Mouse (Mus musculus) CD4-positive helper T cell, adult 2 months (primary cell): ENCODE measurements around the gene Mov10l1.

Experiments
- DNase-seq: peaks from one replicate; pipeline ENCODE4 v3.0.0-alpha.2; 2012; ENCODE audit warnings: low read depth, missing footprints, low spot score

Gene Mov10l1

DNA sequence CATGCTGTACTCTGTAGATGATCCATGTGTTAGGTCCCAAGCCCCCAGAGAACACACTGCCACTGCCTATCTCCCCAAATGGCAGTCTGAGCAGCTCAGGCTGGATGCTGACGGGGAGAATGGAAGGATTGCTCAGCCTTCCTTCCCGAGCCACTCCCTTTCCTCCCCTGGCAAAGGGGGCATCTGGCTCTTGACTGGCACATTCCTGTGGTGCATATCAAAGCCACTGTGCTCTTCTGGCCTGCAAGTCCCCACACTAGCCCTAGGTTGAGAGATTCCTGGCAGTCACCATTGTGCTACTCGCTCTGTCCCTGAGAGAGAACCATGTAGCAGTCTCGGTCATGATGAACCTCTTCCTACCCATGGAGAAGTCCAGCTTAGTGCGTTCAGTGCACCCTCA, 25.1 kb downstream of the Mov10l1 start:
- no peak for DNase-seq

DNA sequence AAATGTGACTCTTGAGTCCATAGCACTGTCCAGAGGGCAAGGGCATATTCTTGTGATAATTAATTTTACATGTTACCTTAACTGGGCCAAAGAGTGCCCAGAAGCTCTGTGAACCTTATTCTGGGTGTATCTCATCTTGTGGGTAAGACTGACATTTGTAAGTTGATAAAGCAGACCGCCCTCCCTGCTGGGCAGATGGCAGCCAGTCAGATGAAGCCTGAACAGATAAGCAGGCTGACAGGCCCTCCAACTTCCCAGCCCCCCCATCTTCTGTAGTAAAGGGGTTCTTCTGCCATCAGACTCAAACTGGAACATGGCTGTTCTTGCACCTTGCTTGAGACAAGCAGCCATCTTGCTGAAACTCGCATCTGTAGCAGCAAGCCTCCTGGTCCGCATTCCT, 34.0 kb downstream of the Mov10l1 start:
- DNase-seq, result no peak

DNA sequence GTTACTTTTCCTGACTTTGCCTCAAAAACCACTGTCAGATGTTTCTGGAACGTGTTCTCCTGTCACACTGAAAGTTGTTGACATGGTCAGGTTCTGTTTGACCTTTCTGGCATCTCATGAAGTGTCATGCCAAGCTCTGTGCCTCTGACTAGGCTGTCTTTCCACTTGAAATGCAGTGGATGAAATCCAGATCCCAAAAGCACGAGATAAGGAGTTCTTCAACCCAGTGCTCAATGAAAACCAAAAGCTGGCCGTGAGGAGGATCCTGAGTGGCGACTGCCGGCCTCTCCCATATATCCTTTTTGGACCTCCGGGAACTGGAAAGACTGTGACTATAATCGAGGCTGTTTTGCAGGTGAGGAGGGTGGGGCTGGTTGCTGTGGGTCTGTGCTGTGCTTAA, 37.4 kb downstream of the Mov10l1 start:
- DNase-seq, result no peak

DNA sequence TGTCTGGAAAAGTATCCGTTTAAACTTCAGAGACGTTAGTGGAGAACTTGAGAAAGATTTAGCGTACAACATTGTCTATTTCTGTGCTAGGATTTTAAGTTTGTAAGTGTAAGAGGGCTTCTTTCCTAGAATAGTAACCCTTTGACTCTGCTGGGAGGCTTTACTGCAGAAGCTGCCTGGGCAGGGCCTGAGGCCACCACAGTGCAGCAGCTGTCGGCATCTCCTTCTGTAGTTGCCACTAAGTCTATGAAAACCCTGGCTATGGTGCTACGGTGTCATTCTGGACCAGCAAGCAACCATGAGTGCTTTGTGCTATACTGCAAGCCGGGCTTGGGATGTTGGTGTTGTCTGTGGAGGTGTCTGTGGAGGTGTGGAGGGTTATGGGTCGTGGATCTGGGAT, 37.8 kb downstream of the Mov10l1 start:
- DNase-seq, result no peak

DNA sequence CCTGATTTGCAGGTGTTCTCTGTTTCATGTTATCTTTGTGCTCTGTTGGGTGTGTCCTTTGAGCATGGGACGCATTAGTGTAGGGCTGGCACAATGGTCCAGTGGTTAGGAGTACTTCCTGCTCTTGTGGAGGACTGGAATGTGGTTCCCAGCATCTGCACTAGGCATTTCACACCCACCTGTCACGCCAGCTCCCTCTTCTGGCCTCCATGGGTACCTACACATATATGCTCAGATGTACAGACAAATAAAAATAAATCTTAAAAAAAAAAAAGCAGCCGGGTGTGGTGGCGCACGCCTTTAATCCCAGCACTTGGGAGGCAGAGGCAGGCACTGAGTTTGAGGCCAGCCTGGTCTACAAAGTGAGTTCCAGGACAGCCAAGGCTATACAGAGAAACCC, 61.7 kb downstream of the Mov10l1 start:
- no peak for DNase-seq

- DNase-seq, result no peak
Observed at GRCm38 (mm10) chr15:89046356-89046755, 63.6 kb downstream of the Mov10l1 start.

- DNase-seq, result no peak
Observed at GRCm38 (mm10) chr15:89054666-89055065, 72.0 kb downstream of the Mov10l1 start.

GRCm38 (mm10) chr15:89058736-89059135, 76.0 kb downstream of the Mov10l1 start:
- DNase-seq, result no peak

DNA sequence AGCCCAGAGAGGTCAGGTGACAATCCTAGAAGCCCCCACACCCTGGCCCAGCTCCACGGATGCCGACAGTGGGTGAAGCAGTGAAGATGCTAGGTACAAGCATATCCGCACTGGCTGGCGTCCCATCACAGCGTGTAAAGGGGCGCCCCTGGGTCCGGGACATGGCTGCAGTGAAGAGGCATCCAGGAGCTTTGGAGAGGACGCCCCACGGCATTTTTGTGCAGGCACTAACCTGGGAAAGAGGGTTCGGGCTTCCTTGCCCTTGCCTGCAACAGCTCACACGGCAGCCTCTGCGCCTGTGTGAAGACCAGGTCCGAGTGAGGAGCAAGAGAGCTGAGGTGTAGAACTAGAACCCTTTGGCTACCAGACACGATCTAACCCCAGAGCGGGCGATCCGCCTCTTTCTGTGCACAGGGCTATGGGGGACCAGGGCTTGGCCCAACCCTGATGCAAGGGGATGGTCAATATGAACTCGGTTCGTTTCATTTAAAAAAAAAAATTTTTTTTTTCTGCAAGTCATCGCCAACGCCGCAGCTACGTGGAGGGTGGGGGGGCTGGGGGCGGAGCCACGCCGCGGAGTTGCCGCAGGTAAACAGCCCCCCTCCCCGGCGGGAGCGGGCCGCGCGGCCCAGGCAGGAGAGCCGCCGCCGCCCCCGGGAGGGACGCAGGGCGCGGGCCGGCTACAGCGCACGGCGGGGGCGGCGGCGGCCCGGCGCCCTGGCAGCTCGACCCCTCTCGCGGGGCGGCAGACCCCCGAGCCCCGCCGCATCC, 76.6 kb downstream of the Mov10l1 start, which contains the start of gene Panx2:
TSS of gene Panx2 (plus strand) at position 574 of the 771 bp plus-strand sequence.
- no peak for DNase-seq

GRCm38 (mm10) chr15:89060032-89060681, 77.4 kb downstream of the Mov10l1 start:
- no peak for DNase-seq

- DNase-seq, result no peak
Observed at GRCm38 (mm10) chr15:89060811-89061460, 78.2 kb downstream of the Mov10l1 start.

DNA sequence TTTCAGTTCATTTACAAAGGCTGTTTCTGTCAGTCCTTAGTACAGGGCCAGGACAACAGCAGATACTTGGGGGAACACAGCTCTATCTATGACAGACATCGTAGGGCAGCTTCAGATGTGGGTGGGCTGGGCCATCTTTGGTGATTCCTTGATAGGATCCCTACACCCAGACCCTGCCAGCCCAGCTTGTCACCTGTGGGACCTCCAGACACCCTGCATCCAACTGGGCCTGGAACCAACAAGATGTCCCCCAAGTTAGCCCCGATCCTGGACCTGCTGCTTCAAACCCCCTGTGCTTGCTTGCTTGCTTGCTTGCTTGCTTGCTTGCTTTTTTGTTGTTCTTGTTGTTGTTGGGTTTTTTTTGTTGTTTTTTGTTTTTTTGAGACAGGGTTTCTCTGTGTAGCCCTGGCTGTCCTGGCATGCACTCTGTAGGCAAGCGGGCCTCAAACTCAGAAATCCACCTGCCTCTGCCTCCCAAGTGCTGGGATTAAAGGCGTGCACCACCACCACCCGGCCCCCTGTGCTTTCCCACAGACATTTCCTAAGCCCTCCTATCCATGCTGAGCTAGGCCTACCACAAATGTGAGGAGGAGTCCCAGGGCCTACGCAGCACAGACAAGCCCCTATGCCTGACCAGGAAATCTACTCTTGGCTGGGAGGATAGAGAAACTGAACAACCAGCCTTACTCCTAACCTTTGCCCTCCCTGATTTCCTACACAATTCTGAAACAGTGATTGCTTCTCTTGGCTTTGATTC, 79.2 kb downstream of the Mov10l1 start:
- no peak for DNase-seq

- DNase-seq, result no peak
Observed at GRCm38 (mm10) chr15:89062518-89062910, 79.8 kb downstream of the Mov10l1 start.

DNA sequence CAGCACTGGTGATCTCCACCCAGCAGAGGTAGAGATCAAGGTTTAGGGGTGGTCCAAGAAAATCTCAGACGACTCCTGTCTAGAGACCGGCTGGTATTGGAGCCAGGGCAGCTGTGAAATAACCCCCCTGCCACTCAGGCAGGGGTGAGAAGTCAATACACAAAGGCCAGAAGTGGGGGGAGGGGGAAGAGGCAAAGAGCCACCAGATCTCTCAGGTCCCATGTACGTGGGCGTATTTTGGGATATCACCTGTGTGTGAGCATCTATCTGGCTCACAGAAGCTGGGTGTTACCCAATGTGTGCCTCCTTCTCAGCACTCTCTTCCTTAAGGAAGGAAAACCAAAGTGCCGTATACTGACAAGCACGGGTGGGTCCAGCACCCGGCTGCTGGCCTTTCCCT, 80.3 kb downstream of the Mov10l1 start:
- no peak for DNase-seq

- no peak for DNase-seq
Observed at GRCm38 (mm10) chr15:89063536-89063935, 80.8 kb downstream of the Mov10l1 start.

- DNase-seq, result no peak
Observed at GRCm38 (mm10) chr15:89064891-89065290, 82.2 kb downstream of the Mov10l1 start.

DNA sequence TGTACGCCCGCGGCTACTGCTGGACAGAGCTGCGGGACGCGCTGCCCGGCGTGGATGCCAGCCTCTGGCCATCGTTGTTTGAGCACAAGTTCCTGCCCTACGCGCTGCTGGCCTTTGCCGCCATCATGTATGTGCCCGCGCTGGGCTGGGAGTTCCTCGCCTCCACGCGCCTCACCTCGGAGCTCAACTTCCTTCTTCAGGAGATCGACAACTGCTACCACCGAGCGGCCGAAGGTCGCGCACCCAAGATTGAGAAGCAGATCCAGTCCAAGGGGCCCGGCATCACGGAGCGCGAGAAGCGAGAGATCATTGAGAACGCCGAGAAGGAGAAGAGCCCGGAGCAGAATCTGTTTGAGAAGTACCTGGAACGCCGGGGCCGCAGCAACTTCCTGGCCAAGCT, 84.9 kb downstream of the Mov10l1 start:
- DNase-seq, result no peak

- no peak for DNase-seq
Observed at GRCm38 (mm10) chr15:89068226-89068625, 85.5 kb downstream of the Mov10l1 start.

GRCm38 (mm10) chr15:89069336-89069840, 86.7 kb downstream of the Mov10l1 start:
- no peak for DNase-seq

- DNase-seq, result no peak
Observed at GRCm38 (mm10) chr15:89070606-89071005, 87.9 kb downstream of the Mov10l1 start.

- no peak for DNase-seq
Observed at GRCm38 (mm10) chr15:89073993-89074603, 91.4 kb downstream of the Mov10l1 start.
